Mouse (Mus musculus) layer of hippocampus, adult 9-10 months (tissue): ENCODE measurements around the gene Zfp52.
A peak's percentile ranks its signal among the peaks of the same experiment; 100 is the strongest.

ENCODE experiments used
- DNase-seq: peaks from one replicate; pipeline ENCODE4 v3.0.0; 2022; ENCODE audit warnings: low spot score

The Zfp52 gene

GRCm38 (mm10) chr17:21535096-21536001 lies at the start of gene Zfp52:
Gene Zfp52, plus strand, starts transcription at chr17:21535539.
- no peak for DNase-seq

- peak; percentile 74 for DNase-seq
Measured at GRCm38 (mm10) chr17:21488760-21489499, 46.4 kb upstream of the Zfp52 start, which contains the start of gene Zfp53. Gene Zfp53, plus strand, starts transcription at chr17:21488998.

- DNase-seq = no peak
Measured at GRCm38 (mm10) chr17:21489500-21490001, 45.8 kb upstream of the Zfp52 start.

- no peak for DNase-seq
Measured at GRCm38 (mm10) chr17:21501365-21501764, 34.0 kb upstream of the Zfp52 start.

- DNase-seq = no peak
Measured at GRCm38 (mm10) chr17:21504524-21504923, 30.8 kb upstream of the Zfp52 start.

GRCm38 (mm10) chr17:21506258-21506657 lies 29.1 kb upstream of the Zfp52 start:
- no peak for DNase-seq

GRCm38 (mm10) chr17:21509756-21510155 lies 25.6 kb upstream of the Zfp52 start:
- no peak for DNase-seq

- DNase-seq = peak; percentile 86
Measured at GRCm38 (mm10) chr17:21515403-21516105, 19.8 kb upstream of the Zfp52 start.

GRCm38 (mm10) chr17:21516201-21517129 lies 18.9 kb upstream of the Zfp52 start:
- DNase-seq = peak; percentile 26

- no peak for DNase-seq
Measured at GRCm38 (mm10) chr17:21517130-21517671, 18.1 kb upstream of the Zfp52 start.

GRCm38 (mm10) chr17:21526270-21526669 lies 9.1 kb upstream of the Zfp52 start:
- no peak for DNase-seq

GRCm38 (mm10) chr17:21530645-21531330 lies 4.6 kb upstream of the Zfp52 start:
- no peak for DNase-seq

- DNase-seq = no peak
Measured at GRCm38 (mm10) chr17:21531621-21532020, 3.7 kb upstream of the Zfp52 start.

GRCm38 (mm10) chr17:21532101-21532951 lies 3.0 kb upstream of the Zfp52 start:
- DNase-seq = peak; percentile 71

GRCm38 (mm10) chr17:21533961-21534360 lies 1.4 kb upstream of the Zfp52 start:
- DNase-seq = no peak

GRCm38 (mm10) chr17:21534460-21535095 lies 761 bp upstream of the Zfp52 start:
- peak; percentile 88 for DNase-seq

GRCm38 (mm10) chr17:21536096-21536495 lies 757 bp downstream of the Zfp52 start:
- DNase-seq = no peak

GRCm38 (mm10) chr17:21536676-21537075 lies 1.3 kb downstream of the Zfp52 start:
- DNase-seq = no peak

- no peak for DNase-seq
Measured at GRCm38 (mm10) chr17:21557831-21558230, 22.5 kb downstream of the Zfp52 start.
